Mouse (Mus musculus): ENCODE results near the gene Dusp19.

Dusp19 gene

DNA sequence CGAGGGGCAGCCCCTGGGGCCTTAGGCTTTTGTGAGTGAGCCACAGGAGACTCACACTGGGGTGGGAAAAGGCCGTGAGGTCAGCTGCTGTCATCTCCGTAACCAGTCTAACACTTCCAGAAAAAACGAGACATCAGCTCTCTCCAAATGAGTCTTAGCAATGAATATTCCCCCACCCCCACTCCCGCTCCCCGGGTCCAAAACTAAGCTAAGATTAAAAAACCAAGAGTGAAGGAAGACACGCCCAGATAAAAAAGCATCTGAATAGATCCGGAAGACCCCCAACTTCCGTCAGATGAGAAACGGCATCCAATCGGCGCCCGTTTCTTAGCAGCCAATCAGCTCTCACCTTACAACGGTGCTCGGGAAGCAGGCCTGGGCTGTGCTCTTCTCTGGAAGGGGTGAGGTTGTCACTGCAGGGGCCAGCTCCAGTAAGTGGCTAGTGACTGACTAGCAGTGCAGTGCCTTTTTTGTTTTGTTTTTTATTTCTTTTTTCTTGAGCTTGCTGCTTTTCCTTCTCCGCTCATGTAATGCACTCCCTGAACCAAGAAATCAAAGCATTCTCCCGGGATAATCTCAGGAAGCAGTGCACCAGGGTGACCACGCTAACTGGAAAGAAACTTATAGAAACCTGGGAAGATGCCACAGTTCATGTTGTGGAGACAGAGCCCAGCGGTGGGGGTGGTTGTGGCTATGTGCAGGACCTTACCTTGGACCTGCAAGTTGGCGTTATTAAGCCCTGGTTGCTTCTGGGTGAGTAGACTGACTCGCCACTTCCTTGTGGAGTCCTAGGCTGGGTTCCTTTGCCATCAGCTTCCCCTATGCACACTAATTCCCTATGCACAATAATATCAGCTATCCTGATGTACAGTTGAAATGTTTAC, at the start of gene Dusp19, which contains the start of gene Nup35:
Dusp19 (plus strand) TSS at position 192 of the 884 bp plus-strand sequence.
Nup35 (plus strand) TSS at position 383 of the 884 bp plus-strand sequence.
- peak; percentile 61 for DNase-seq (ENCODE audit: low read depth, low spot score)

DNA sequence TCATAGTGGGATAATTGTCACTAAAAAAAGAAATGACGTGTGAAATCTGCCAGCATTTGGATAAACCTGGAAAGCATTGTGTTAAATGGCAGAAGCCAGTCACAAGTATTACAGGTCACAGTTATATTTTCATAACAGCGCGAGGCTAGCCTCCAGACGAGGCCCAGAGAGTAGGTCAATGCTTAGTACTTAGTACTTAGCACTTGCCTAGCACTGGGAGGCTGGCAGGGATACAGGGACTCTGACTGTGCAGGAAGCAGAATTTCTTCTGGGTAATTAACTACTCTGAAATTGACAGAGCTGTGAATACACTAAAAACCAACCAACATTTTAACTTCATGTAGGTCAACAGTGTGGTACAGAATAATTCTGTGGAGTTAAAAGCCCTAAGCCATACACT, 49.4 kb upstream of the Dusp19 start:
- DNase-seq (ENCODE audit: low read depth, low spot score) = no peak

DNA sequence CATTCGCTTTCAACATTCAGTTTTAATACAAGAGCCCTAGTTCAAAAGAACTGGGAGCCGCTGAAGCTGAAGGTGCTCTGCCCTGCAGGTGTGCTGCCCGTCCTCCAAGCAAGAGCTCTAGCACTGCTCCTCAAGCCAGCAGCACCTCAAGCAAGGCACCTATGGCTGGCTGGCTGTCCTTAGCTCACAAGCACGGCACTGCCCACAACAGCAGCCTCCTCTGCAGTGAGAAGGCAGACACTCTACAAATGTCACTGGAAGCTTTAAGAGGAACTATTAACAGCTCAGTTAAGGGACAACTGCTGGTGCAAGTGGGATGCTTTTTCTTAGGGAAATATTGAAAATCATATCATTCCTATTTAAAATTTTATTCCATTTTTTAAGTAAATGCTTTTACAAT, 46.2 kb upstream of the Dusp19 start:
- DNase-seq (ENCODE audit: low read depth, low spot score) = no peak

DNA sequence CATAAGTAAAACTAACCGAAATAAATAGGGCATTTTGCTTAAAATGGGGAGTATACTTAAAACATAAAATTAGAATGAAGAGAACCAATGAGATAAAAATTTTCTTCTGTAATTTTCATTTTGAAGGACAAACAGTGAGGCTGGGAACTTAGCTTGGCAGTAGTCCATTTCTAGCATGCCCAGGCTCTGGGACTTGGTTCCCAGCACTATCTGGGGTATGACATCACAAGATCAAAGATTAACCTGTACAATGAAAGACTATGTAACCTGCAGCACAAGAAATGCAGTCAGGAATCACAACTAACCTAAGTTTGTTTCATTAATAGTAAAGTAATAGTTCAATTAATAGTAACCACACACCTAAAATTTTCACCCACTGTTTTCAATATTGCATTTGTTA, 39.6 kb upstream of the Dusp19 start:
- no peak for DNase-seq (ENCODE audit: low read depth, low spot score)

DNA sequence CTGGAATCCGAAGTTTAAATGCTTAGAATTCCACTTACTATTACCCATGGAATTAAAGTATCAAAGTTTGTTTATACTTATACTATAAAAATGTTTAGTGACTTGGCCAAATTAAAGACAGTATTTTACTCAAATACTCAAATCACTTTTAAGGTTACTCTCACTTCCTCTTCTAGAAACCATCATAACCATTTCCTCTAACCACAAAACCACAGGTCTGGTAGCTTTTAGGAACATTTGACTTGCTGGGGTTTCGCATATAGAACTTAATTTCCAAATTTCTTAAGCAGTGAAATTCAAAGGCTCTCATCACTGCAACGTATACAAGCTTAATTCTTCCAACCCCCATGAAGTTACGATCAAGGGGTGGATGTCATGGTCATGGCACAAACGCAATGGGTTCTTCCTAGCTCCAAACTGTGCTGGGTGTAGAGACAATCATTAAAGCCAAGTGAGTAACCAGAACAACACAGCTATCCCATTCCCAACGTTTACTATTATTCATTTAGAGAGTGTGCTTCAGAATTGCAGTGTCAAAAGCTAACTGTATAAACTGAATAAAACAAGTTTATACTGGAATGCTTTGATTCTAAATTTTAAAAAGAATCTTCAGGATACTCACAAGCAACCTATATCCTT, 37.5 kb upstream of the Dusp19 start:
- no peak for DNase-seq (ENCODE audit: low read depth, low spot score)

DNA sequence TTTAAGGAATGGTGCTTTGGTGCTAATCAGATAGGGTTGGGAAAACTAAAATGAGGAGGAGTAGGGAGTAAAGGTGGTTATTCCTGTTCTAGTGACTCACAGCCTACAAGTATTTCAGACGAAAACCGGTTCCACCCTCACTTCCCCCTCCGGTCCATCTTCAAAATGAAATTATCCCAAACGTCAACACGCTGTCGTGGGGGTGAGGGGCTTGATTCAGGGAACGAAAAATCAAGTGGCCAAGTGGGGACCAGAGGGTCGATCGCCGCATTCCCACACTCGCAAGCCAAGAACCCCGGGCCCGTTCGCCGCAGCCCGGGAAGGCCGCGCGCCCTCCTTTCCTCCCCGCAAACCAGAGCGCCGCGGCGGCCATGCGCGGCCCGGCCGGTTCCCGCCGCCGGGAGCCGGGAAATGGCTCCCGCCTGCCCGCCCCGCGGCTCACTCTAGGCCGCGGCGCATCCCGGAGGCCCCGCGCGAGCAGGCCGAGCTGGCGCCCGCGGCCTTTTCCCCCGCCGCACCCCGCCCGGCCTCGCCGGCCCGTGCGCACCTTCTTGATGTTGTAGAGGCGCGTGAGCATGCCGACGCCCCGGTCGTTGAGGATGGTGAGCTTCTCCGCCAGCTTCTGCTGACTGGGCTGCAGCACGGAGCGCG, 36.4 kb upstream of the Dusp19 start:
- DNase-seq (ENCODE audit: low read depth, low spot score) = no peak

DNA sequence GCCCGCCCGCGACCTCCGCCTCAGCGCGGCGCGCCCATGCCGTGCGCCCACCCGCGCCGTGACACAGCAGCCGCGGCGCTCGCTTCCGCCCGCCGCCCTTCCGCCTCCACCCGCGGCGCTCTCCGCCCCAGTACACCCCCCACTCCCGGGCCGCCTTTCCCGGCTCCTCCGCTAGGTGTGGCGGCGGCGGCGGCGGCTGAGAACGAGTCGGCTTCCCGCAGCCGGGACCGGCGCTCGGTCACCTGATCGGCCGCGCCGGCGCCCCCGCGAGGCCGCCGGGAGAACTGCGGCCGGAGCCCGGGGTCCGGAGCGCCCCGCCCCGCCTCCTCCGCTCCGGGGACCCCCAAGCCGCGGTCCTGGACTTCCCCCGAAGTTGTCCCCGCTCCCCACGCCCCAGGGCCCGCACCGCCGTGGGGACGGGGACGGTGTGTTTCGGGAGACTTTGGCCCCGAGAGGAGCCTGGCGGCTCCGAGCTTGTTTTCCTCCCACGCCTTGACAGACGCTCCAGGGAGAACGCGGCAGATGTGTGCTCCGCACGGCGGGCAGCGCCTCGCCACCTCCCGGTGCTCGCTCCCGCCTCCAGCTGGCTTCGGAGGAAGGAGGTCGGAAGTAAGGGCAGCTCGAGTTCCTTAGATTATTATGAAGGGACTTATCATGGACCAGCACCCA, 35.7 kb upstream of the Dusp19 start, which contains the start of gene Nckap1:
Nckap1 (minus strand) TSS at position 338 of the 669 bp plus-strand sequence.
- no peak for DNase-seq (ENCODE audit: low read depth, low spot score)

DNA sequence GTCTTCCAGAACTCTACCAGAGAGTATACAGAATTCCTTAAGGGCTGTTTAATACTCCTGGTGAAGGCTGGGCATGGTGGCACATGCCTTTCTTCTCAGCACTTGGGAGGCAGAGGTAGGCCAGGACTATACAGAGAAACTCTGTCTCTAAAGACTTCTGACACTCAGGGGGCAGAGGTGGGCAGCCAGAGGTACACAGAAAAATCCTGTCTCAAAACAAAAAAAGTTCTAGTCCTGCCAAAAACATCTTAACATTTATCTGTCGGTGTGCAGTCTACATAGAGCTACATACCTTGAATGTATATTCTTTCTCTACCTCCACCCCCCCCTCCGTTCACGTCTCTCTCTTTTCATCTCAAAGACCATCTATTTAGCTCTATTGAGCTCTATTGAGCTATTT, 34.5 kb upstream of the Dusp19 start:
- DNase-seq (ENCODE audit: low read depth, low spot score) = no peak

DNA sequence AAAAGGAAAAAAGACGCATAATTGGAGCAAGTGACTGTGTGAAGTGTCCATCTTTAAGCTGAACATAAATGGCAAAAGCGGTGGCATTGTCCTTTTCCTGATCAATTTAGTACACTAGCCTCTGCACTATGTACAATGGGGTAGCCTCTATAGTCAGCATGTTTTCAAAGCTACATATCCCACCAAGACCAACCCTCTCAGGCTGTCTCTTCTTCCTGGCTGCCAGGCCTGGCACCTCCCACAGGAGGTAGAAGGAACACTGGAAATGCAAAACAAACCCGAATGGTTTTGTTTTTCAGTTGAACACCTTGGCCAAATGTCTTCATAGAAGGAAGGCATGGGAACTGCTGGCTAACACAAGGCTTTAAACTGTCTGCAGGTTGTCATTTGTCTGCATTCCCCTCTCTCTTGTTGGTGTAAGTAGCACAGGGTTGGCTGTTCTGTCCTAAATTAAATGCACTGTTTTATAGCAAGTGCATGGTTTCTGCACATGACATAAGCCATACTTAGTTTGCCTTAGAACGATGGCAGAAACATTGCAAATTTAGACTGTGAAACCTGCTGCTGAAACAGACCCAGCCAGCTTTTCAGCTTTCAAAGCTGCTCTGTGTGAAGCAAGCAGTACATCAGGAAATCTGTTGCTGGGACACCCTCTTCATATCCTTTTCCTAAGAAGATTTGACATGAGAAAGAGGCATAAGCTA, 22.5 kb upstream of the Dusp19 start:
- DNase-seq (ENCODE audit: low read depth, low spot score) = no peak

DNA sequence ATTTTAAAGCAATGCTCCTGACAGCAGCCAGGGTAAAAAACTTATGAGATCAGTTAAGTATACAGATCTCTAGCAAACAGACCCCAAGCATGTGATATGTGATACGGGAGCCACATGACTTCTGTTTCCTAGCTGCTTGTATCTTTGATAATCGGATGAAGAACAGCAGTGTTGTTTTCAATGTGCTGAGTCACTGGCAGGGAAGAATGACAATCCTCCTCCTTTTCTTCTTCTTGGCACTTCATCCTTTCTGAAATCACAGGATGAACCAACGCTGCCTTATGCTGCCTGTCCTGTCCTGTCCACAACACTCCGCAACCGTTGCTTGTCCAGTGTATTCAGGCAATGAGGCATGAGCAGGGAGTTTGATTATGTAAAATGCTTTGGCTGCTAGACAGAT, 19.9 kb upstream of the Dusp19 start:
- no peak for DNase-seq (ENCODE audit: low read depth, low spot score)

DNA sequence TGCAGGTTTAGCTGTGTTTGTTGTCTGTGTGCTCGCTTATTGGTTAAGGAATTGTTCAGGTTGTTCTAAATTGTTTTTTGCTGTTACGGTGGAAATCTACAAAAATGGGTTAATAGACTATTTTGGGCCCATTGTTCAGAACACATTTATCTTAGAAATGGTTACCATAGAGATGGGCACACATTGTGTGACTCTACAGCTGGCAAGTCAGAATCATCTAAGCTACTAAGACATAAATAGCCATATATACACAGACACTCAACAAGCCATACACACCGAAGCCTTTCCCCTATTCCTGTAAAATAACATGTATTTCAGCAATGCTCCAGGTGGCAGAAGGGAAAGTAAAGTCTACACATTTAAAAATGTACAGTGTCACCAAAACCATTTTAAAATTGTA, 17.0 kb upstream of the Dusp19 start:
- no peak for DNase-seq (ENCODE audit: low read depth, low spot score)

DNA sequence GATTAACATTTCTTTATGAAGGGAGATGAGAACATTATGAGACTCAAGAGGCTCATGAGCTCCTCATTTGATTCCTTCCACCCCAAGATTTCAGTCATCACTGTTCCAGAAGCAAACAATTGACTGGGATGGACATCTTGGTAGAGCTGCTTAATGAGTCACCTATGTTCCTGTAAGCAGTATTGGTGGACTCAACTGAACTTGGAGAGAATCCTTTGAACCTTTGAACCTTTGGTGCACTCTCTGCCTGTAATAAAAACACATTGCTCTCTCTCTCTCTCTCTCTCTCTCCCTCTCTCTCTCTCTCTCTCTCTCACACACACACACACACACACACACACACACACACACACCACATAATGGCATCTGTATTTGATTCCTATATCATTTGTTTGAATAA, 16.2 kb upstream of the Dusp19 start:
- DNase-seq (ENCODE audit: low read depth, low spot score) = no peak

DNA sequence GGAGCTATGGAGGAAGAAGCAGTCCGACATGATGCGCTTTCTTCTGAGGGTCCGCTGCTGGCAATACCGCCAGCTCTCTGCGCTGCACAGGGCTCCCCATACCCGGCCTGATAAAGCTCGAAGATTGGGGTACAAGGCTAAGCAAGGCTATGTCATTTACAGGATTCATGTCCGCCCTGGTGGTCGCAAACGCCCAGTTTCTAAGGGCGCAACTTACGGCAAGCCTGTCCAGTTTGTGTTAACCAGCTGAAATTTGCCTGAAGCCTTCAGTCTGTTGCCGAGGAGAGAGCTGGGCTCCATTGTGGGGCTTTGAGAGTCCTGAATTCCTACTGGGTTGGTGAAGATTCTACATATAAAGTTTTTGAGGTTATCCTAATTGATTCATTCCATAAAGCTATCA, 14.1 kb upstream of the Dusp19 start:
- no peak for DNase-seq (ENCODE audit: low read depth, low spot score)

DNA sequence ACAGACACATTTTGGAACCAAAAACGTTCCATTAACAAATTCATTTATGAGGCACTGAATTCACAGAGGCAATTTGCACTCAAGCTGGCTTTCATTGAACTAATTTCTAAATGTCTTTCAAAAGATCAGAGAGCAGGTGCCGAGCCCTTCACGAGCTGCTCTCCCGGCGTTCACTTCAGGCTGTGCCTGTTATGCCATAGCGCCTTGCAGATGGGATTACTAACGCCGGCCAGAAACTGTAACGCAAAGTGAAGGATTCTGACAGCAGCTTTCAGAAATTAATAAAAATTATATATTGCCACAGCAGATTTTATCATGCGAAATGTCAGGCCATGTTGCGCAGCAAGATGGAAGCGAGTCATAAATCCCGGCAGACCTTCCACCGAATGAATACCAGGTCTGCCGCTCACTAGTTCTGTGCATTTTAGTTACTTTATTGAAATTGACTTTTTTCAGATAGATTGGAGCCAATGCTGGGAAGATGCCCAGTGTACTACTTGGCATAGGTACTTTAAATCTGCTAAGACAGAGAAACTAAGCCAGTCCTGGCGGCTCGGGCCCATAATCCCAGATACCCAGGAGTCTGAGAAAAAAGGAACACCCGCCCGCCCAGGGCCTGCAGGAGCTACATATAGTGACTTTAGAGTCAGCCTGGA, 12.9 kb upstream of the Dusp19 start:
- no peak for DNase-seq (ENCODE audit: low read depth, low spot score)

DNA sequence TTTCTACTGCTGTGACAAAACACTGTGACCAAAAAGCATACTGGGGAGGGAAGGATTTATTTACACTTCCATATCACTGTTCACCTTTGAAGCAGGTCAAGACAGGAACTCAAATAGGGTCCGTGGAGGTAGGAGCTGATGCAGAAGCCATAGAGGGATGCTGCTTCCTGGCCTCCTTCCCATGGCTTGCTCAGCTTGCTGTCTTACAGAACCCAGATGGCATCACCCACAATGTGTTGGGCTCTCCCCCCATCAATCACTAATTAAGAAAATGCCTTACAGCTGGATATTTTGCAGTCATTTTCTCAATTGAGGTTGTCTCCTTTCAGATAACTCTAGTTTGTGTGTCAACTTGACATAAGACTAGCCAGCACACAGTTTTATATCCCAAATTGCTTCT, 4.6 kb upstream of the Dusp19 start:
- DNase-seq (ENCODE audit: low read depth, low spot score) = no peak

DNA sequence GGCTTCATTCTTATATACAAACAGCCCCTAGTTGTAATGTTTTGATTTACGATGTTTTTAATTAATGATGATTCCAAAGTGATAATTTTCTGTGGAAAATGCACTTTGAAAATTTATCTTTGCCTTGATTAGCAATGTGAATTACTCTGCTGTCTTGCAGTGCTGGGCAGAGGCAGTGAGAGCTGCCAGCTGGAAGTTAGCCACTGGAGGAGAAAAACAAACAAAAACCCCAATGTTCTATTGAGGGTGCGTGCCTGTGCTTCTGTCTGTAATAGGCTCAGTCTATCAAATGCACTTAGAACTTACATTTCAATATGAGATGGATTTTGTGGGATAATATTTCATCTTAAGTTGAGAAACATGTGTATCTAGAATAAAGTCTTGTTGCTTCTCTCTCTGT, 4.0 kb upstream of the Dusp19 start:
- no peak for DNase-seq (ENCODE audit: low read depth, low spot score)

DNA sequence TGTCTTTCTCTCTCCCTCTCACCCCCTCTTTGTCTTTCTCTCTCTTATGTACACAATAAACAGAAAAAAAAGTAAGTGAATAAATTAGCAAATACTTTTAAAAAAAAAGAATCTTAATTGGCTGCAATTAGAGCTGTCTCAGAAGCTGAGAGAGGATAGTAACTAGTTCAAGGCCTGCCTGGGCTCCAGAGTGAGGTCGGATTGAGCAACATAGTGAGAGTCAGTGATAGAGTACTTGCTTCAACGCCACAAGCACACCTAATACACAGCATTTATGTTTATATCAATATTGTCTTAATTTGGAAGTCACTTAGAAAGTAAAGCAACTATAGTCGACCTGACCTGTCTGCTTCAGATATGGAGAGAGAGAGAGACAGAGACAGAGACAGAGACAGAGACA, 2.1 kb downstream of the Dusp19 start:
- DNase-seq (ENCODE audit: low read depth, low spot score) = no peak

DNA sequence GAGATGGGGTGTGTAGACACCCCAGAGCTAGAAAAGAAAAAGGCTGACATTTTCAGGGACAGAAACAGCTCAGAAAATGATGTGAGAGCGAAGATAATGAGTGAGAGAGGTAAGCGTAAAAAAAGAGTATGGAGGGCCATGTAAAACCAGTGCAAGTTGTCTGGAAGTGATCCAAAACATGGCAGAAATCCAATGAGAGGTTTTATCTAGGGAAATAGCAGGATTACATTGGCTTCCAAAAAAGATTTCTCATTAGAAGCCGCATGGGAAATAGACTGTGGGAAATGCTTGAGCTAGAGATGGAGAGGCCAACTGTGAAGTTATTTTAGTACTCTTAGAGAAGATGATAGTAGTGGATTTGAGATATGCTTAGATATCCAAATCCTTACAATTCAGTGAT, 5.1 kb downstream of the Dusp19 start:
- no peak for DNase-seq (ENCODE audit: low read depth, low spot score)

DNA sequence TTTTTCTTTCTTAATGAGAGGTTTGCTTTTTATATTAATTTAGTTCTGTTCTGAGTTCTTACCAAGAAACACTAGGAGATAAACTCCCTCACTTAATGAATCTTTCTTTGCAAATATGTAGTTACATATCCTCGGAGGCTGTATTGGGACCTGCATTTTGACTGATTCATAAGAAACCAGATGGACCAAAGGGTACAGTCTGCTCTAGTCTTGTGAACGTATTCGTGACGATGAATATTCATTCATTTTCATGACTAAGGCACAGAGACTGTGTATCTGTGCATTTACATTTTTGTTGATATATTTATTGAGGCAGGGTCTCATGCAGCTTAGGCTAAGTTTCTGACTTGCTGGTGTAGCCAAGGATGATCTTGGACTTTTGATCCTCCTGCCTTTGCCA, 7.7 kb downstream of the Dusp19 start:
- no peak for DNase-seq (ENCODE audit: low read depth, low spot score)

DNA sequence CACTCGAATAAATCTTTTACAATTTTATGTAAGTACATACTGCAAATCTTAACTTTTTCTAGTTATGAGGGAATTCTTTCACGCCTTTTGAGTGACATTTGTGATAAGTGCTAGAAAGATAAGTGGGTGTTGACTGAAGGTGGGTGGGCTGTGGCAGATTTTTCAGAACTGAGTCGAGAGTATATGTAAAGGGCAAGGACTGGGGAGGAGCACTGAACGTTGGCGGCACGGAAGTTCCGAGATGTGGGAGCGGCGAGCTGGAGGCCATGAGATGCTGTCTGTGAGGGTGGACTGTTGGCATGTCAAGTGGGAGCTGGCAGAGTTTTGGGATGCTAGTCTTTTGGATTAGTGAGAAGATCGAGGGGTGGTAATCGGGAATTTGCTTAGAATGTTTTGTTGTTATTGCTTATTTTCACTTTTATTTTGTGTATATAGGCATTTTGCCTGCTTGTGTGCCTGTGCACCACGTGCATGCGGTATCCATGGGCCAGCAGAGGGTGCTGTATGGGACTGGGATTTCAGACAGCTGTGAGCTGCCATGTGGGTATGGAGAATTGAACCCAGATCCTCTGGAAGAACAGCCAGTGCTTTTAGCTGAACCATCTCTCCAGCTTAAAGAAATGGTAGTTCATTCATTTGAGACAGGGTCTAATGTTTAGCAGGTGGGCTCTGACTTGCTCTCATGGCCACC, 15.6 kb downstream of the Dusp19 start:
- DNase-seq (ENCODE audit: low read depth, low spot score) = no peak

Measured in WW6 (cell line).